Mouse (Mus musculus): ENCODE data around the gene Gm20903. TPM values are rescaled to one million over a fixed set of nuclear protein-coding genes. Genes with fewer than 3 reads are reported as not detected.
"Not testable (repeated sequence)": the region's sequence is repeated elsewhere in the genome, so short reads cannot be mapped to it uniquely, and the experiment has no call there.

Gene Gm20903
- total RNA-seq (2014; fragmentation: Nextera tagmentation) (not detected in 2 replicates), total RNA-seq (2017) (not detected in 2 replicates), polyA plus RNA-seq (2012) (not detected in 2 replicates)

DNA sequence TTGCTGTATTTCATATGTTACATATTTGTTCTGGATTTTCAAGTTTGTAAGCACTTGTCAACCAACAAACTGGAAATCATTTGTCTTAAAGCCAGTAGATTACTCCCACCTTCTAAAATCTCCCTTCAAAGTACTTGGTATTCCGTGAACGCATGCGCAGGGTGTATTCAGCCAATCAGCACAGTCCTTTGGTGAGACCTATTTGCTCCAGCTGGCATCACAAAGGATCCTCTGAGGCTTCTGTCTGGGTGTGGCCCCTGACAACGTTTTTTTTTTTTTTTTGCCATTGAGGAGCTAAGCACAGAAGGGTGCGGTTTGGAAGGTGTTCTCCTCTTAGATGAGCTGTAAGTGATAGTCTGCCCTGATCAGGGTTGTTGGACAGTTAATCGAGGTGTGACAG, at the start of gene Gm20903:
Gm20903 (plus strand) TSS at position 301 of the 400 bp plus-strand sequence.
- H3K4me1 ChIP-seq (ENCODE audit: insufficient read depth, low read depth, low read length); H3K4me3 ChIP-seq (ENCODE audit: low read depth, low read length); DNase-seq (ENCODE audit: low spot score); H3K9me3 ChIP-seq (replicated peaks); ATAC-seq (ENCODE audit: extremely low read depth, insufficient number of reproducible peaks, low FRiP score, poor library complexity, severe bottlenecking); H3K27me3 ChIP-seq (ENCODE audit: insufficient read depth, low read length); H3K36me3 ChIP-seq (replicated peaks): not testable (repeated sequence)
